ENCODE assay signal across 1 mouse cellular context in the genomic region with DNA sequence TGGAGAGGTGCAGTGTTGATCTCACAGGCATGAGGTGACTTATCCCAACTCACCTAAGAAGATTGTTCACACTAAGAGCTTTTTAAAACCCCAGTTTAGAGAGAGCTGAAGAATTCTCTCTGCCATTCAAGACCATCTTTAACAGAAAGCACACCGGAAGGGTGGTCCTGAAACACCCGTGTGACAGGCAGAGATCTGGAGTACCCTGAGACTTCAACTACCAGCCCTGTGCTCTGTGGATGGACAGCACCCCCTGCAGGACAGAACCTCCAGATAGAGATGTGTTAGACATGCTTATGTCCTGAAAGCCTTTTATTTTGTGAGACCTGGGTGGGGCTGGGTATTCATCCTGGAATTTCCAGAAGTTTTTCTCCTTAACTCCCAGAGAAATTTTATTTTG.
TF ChIP-seq lines count a peak whose summit lies in the region.

No protein-coding gene starts in this region.

TF ChIP-seq in MEL, 35 proteins besides CTCF, POLR2A, EP300 and RAD21 (continued from another document):
- TF ChIP-seq TBP (IDR thresholded peaks at IDR 0.05; ENCODE audit: low read depth, low read length) (0 out of 2 replicates have a peak, but pooled peaks have one; percentile 36), GATA1 (IDR thresholded peaks at IDR 0.05; ENCODE audit: low read depth, low read length) (no peak), USF1 (IDR thresholded peaks at IDR 0.05; ENCODE audit: low read depth, low read length) (no peak), HCFC1 (IDR thresholded peaks at IDR 0.05; ENCODE audit: low read depth, low read length) (peak; percentile 31; the same call in 1 of the 2 replicates), SIN3A (IDR thresholded peaks at IDR 0.05; ENCODE audit: low read length) (peak; percentile 83; the same call in 1 of the 2 replicates), SMC3 (IDR thresholded peaks at IDR 0.05; ENCODE audit: low read depth, low read length) (peak; percentile 82), MAZ (IDR thresholded peaks at IDR 0.05; ENCODE audit: low read depth, low read length) (no peak), NELFE (IDR thresholded peaks at IDR 0.05; ENCODE audit: low read depth, low read length) (no peak; the same call in 1 of the 2 replicates), CHD2 (IDR thresholded peaks at IDR 0.05; ENCODE audit: low read length) (no peak), TCF12 (IDR thresholded peaks at IDR 0.05; ENCODE audit: low read depth, low read length) (no peak), E2F4 (IDR thresholded peaks at IDR 0.05; ENCODE audit: borderline replicate concordance, low read depth, low read length) (no peak), MYC (IDR thresholded peaks at IDR 0.05; ENCODE audit: low read depth, low read length) (peak; percentile 77), USF2 (IDR thresholded peaks at IDR 0.05; ENCODE audit: borderline replicate concordance in 1 of 2, insufficient read depth in 1 of 2, low read depth in 1 of 2, low read length in 2 of 2) (no peak), MXI1 (IDR thresholded peaks at IDR 0.05; ENCODE audit: low read depth, low read length) (peak; percentile 45), ZNF384 (IDR thresholded peaks at IDR 0.05; ENCODE audit: low read depth, low read length) (no peak), ZC3H11A (IDR thresholded peaks at IDR 0.05; ENCODE audit: low read depth, low read length) (peak; percentile 60)
